In genomic region chrX:57012891-57013290, GRCm38 (mm10) we compare ENCODE assay signal across 23 mouse cellular contexts. TPM values are rescaled to one million over a fixed set of nuclear protein-coding genes. Genes with fewer than 3 reads are reported as not detected.
"Had no signal": no experiment of that assay in that cellular context is flagged by ENCODE, and none has a peak within 500 bp of the region (broad histone marks: within the 10 kb centered on the region; RNA-seq: fewer than 3 reads in every experiment).

No protein-coding gene starts in this region.

- H3K36me3 ChIP-seq: lung, embryonic 15.5 days; midbrain, embryonic 13.5 days; midbrain, embryonic 15.5 days; neural tube, embryonic 12.5 days; stomach, embryonic 15.5 days had no signal

- H3K4me1 ChIP-seq: lung, embryonic 15.5 days; megakaryocyte, embryonic 14.5 days; midbrain, embryonic 13.5 days; midbrain, embryonic 15.5 days; neural tube, embryonic 12.5 days; stomach, embryonic 15.5 days had no signal

- H3K9ac ChIP-seq: lung, embryonic 15.5 days; midbrain, embryonic 13.5 days; midbrain, embryonic 15.5 days; neural tube, embryonic 12.5 days; stomach, embryonic 15.5 days had no signal

- DNase-seq: lung, adult 2 months; lung, postnatal 14 days; lung, postnatal 36 days; right cerebral cortex, postnatal 14 days; thymus, adult 2 months; thymus, postnatal 25 days; thymus, postnatal 4 days had no signal

- H3K4me2 ChIP-seq: lung, embryonic 15.5 days; midbrain, embryonic 11.5 days; midbrain, embryonic 13.5 days; midbrain, embryonic 15.5 days; neural tube, embryonic 12.5 days; stomach, embryonic 15.5 days had no signal

- H3K9me3 ChIP-seq: lung, embryonic 15.5 days; megakaryocyte, embryonic 14.5 days; midbrain, embryonic 13.5 days; midbrain, embryonic 15.5 days; neural tube, embryonic 12.5 days; stomach, embryonic 15.5 days had no signal

- H3K27me3 ChIP-seq: lung, embryonic 15.5 days; midbrain, embryonic 13.5 days; midbrain, embryonic 15.5 days; neural tube, embryonic 12.5 days; stomach, embryonic 15.5 days had no signal

- H3K4me3 ChIP-seq: lung, embryonic 15.5 days; megakaryocyte, embryonic 14.5 days; midbrain, embryonic 13.5 days; midbrain, embryonic 15.5 days; neural tube, embryonic 12.5 days; stomach, embryonic 15.5 days had no signal

- ATAC-seq: lung, postnatal 0 days; midbrain, embryonic 13.5 days; midbrain, embryonic 15.5 days had no signal

- H3K27ac ChIP-seq: lung, embryonic 15.5 days; macrophage; midbrain, embryonic 13.5 days; midbrain, embryonic 15.5 days; neural tube, embryonic 12.5 days; stomach, embryonic 15.5 days; stomach, postnatal 0 days had no signal

RNA-seq across cellular contexts. Expression of gene Brs3, which starts 30.0 kb away (rescaled TPM):
- total RNA-seq: megakaryocyte progenitor cell, adult 5-6 weeks; monocyte, adult 5-6 weeks; neutrophil, adult 5-6 weeks had no signal
- polyA plus RNA-seq: lung, adult 2 months; lung, embryonic 15.5 days; lung, postnatal 0 days; macrophage; midbrain, embryonic 11.5 days; neural tube, embryonic 12.5 days; spleen, adult 2 months; stomach, postnatal 0 days; testis, adult 2 months; thymus, adult 2 months; urinary bladder, adult 2 months had no signal
